Mouse (Mus musculus) frontal cortex, adult (tissue): ENCODE measurements around the gene Dchs2.

ENCODE experiments used
- ATAC-seq: cut with Nextera tagmentation; 2 replicates; pipeline ENCODE4 v1.9.2; 2017; ENCODE audit warnings: mild to moderate bottlenecking, moderate library complexity, mixed read lengths; ENCODE audit not compliant: low TSS enrichment

Gene Dchs2

DNA sequence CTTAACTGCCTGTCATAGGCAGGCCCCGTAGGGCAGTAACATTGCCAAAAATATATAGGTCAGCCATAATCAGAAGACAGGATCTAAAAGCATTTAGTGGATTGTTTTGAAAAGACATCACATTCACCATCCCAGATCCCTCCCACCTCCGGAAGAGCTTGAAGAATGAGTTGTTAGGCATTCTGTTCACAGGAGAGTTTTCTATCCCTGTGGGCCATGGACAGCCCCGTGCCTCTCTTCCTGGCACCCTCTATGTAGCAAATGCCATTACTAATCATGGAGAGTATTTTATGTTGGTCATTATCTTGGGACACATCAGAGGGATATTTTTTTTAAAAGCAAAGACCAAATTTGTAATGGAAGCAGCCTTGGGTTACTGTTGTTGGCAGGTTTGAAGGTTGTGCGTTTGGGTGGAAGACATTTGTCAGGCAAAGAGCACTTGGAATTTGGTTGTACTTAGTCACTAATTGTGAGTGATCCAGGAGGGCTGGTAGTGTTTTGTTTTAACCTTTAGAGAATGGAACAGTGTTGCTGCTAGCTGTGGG, 122.3 kb downstream of the Dchs2 start:
- ATAC-seq, result no peak

- ATAC-seq, result no peak
Measured at GRCm38 (mm10) chr3:83251899-83252298, 124.2 kb downstream of the Dchs2 start.

DNA sequence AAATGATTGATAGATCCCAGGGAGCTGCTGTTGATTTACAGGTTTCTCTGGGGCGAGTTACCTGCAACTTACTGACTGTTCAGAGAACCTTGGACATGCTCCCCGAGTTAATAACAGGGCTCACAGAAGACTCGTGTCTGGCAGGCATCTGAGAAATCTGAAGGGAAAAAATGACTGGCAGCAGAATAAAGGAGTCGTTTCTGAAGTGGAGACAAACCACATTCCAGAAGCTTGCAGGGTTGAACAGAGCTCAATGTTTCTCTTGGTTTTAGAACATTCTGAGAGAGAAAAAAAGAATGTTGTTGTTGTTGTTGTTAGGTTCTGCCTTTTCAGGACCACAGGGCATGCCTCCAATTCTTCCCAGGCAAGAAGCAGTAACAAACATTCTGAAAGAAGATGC, 131.7 kb downstream of the Dchs2 start:
- ATAC-seq, result no peak

GRCm38 (mm10) chr3:83266009-83266408, 138.3 kb downstream of the Dchs2 start:
- no peak for ATAC-seq

DNA sequence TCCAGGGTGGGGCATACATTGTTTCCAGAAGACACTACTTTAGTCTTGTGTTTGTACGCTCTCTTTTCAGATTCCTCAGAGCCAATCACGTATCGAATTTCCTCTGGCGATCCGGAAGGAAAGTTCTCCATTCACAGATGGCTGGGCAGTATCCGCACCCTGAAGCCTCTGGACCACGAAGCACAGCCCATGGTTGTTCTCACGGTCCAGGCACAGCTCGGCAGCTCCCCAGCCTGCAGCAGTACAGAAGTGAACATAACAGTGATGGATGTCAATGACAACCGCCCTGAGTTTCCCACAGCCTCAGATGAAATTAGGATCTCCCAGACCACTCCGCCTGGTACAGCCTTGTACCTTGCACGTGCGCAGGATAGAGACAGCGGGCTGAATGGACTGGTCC, 142.5 kb downstream of the Dchs2 start:
- ATAC-seq, result no peak

DNA sequence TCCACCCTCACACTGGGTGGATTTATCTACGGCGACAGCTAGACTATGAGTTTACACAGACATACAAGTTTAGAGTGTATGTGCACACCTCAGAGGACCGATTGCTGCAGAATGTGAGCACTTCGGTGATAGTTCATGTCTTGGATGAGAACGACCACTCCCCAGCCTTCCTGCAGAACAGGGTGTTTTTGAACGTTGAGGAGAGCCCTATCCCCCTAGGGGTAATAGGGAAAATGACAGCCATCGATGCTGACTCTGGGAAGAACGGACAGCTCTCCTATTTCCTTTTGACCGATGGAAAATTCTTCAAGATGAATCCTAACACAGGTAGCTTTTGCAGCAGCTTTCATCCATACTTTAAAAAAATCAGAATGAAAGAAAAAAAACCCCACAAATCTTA, 143.2 kb downstream of the Dchs2 start:
- ATAC-seq, result no peak

DNA sequence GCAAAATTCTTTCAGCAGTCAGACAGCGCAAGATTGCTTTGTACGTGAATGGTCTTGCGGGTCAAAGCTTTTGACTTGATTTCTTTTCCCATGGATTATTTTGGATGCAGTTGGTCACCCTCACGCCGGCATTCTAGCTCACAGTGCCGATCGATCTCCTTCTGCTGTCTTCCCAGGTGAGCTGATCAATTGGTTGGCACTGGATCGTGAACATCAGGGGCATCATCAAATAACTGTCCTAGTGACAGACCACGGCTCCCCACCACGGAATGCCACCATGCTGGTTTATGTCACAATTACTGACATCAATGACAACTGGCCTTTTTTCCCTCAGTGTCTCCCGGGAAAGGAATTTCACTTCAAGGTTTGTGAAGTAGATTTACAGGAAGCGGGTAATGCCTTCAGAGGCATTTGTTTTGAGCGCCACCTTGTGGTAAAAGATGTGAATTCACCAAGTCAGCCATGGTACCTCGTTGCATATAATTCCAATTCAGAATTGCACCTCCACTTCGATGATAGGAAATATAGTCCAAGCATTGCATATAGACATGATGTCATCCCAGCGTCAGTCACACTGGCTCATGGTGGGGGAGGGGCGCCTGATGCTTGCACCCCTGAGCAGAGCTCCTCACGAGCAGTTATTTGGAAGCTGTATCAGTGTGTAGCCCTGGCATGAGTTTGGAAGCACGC, 146.0 kb downstream of the Dchs2 start:
- peak; percentile 96 for ATAC-seq

- ATAC-seq, result no peak
Measured at GRCm38 (mm10) chr3:83275703-83276102, 148.0 kb downstream of the Dchs2 start.

DNA sequence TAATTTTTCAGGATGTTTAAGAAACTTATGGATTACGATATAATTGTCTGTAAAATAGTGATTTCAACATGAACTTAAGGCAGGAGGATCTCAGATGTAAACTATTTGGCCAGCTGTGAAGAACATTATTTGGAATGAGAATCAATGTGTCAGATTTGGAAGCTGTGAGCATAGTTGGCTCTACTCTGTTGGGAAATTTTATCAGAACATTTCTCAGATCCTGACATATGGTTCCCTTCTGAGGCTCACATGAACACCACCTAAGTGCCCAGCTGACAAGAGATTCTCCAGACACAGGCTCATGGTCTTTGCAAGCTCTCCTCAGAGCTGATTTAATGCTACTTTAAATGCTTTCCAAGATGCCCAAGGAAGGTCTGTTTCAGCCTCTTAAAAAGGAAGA, 156.1 kb downstream of the Dchs2 start:
- ATAC-seq, result no peak

DNA sequence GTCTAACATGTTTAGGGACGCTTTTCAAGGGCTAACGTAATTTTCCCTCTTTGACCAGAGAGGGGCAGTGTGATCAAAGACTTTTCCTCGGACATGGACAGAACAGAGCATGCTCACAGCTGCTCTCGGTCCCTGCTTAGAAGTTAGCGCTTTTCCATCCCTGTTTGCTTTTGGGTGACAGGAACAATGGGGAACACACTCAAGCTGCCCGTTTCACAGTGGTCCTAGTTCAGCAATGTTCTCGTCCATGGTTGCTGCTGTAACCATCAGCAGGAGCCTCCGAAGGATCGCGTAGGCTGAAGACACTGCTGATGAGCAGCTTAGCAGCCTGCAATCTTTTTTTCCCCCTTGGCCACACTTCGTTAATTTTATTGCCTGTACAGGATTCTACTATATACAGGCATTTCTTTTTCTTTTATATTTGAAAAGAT, 159.2 kb downstream of the Dchs2 start:
- ATAC-seq, result peak; percentile 99

- ATAC-seq, result no peak
Measured at GRCm38 (mm10) chr3:83288118-83288840, 160.5 kb downstream of the Dchs2 start.

- no peak for ATAC-seq
Measured at GRCm38 (mm10) chr3:83290482-83290881, 162.7 kb downstream of the Dchs2 start.

GRCm38 (mm10) chr3:83290953-83291352, 163.2 kb downstream of the Dchs2 start:
- ATAC-seq, result no peak

- no peak for ATAC-seq
Measured at GRCm38 (mm10) chr3:83299783-83300382, 172.1 kb downstream of the Dchs2 start.

GRCm38 (mm10) chr3:83303876-83304275, 176.1 kb downstream of the Dchs2 start:
- ATAC-seq, result no peak

DNA sequence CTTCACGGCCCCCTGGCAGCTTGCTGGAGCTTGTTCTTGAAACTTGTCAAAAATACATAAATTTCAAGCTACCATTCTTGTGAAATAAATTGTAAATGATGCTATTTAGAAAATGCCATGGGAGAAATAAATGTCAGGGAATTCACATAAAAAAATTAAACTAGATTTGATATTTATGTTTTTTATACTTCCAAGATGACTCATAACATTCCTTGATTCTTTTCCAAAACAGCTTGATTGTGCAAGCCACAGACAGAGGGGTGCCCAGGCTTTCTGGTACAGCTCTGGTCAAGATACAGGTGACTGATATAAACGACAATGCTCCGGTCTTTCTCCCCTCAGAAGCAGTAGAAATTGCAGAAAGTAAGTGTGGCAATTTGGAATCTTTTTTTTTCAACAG, 218.2 kb downstream of the Dchs2 start:
- no peak for ATAC-seq

GRCm38 (mm10) chr3:83368500-83369068, 240.8 kb downstream of the Dchs2 start:
- no peak for ATAC-seq

GRCm38 (mm10) chr3:83369871-83370270, 242.1 kb downstream of the Dchs2 start:
- no peak for ATAC-seq

DNA sequence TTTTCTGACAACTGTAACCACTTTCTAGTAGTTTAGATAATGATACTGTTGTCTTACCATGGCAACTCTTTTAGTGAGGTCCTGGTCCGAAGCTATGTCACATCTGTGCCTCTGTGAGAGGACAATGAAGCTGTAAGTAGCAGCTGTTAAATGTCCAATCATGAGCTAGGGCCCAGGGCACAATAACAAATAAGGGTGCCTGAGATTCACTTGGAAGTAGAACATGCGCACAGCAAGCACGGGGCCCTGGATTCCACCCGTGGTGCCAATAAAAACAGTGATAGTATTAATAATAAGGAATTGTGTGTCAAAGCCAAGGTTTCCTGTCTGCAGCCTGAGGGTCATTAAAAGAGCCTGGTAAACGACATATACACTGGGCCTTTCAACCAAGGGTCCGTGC, 246.6 kb downstream of the Dchs2 start:
- no peak for ATAC-seq

DNA sequence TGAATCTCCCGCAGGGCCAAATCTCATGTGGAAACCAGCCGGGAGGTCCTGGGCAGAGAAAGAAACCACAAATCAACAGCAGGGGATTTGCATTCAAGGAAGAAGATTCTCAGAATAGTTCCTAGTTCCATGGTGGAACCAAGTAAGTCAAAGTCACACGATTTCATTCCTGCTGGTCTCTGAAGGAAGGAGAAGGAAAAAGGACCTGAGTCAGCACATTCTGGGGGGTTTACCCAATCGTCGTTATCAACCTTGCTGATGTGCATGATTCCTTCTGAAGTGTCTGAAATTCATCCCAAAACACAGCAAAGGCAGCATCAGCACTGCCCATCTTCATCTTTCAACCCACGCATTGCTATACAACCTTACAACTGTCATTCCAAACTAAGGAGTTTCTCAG, 249.1 kb downstream of the Dchs2 start:
- ATAC-seq, result no peak
